Mouse (Mus musculus) ovary, postnatal 10 days (tissue): ENCODE results near the gene Spag17.
"Not testable (repeated sequence)": the region's sequence is repeated elsewhere in the genome, so short reads cannot be mapped to it uniquely, and the experiment has no call there.

ENCODE experiments used
- DNase-seq: peaks from one replicate; pipeline ENCODE4 v3.0.0; 2022; ENCODE audit warnings: low spot score

Gene Spag17

DNA sequence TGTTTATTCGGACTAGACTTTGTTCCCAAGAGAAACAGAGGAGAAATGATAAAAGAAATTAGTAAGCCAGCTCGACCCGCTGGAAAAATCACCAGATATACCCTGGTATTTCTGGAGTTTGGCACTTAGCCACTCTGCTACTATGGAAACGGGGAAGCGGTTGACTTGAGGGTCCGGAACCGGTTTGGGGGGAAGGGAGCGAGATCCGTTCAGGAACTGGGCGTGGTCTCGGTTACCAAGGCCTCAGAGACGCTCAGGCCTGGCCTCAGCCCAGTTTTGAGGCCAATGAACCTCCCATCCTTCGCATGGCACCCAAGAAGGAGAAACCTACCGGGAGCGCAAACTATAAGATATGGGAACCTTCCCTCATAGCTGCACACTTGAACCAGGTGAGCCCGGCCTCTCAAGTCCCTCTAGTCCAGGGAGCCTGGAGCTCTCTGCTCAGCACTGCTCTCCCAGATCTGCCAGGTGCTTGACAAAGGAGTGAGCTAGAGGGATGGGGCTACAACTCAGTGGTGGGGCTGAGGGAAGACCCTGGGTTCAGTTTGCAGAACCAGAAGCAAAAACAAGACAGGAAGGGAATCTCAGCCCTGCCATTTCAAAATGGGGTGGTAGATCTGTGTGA is at the start of gene Spag17:
Gene Spag17 (plus strand): TSS at position 220 of the 625 bp plus-strand sequence.
- DNase-seq: no peak

DNA sequence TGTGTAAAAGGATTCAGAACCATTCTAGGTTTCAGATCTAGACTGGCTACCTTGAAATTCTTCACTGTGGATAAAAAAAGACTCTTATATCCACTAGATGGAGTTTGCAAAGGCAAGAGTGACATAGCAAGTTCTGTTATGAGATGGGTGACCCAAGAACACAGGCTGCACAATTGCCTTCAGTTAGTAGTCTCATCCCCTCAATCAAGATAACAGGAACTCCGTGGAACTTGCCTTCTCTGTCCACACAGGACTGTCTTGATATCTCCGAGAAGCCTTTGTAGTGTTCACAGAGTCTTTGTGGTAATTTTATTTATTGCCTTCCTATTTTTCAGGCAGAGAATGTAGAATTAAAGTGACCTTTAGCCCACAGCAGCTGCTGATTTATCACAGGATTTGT is 42.9 kb upstream of the Spag17 start:
- no peak for DNase-seq

DNA sequence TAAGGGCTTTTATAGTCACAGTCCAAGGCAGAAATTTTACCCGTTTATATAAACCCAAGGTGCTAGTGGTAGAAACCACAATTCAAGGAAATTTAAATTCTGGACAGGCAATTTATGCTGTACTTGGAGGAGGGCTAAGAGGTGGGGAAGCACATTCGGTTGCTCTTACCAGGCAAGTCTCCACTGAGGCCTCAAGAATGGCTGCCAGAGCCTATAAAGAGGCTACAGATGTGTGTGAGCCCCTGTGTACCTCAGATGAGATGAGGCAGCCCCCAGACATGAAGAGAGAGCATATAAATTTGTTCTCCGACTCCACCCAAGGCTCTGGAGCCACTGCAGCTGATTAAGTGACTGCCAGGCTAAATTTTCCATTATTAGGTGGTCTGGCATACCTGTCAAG is 42.4 kb upstream of the Spag17 start:
- DNase-seq: no peak

DNA sequence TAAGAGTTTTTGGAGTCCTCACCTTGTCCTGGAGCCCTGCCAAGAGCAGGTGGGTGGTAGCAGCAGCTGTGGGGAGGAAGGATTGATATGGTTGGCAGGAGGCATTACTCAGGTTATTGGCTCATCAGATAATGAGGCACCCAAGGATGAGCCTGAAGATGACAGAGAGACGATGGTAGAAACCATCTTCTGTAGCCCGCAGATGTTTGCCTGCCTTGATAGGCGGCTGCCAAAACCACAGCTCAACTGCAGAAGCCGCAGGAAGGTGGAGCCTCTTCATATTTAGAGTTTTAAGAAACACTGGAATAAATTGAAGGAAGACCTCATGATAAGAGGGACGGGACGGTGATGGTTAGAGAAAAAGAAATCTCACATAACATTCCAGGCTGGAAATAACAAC is 42.0 kb upstream of the Spag17 start:
- DNase-seq: no peak

DNA sequence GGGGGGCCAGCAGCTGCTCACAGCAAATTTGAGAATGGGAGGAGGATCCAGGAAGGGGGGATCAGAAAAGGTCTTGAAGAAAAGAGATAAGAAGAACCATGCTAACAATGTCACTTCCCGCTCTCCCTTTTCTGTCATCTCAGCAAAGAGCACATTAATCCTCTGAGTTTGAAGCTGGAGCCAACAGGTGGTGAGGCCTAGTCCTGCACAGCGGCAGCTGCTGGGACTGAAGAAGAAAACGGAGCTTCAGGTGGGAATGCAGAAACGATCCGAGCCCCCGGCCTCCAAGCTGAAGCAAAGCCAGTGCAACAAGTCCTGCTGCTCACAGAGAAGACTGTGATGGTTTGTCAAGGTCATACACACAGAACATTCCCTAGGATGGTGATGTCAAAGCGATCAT is 34.3 kb upstream of the Spag17 start:
- no peak for DNase-seq

DNA sequence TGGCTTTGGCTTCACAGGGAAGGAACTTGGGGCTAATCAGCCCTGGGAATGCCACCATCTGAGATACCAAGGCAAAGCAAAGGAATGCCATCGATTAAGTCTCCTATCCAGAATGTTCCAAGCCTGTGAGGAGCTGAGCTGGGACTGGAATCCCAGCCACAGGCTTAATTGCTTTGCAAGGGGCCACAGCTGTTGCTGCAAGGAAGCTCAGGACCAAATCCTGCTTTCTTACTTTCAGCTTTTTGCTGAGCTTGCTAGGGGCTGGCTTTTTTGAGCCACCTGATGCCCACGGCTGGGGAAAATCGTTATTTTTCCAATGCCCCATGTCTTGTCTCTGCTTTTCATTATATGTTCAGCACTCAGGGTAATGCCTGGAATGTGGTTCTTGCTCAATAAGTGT is 30.6 kb upstream of the Spag17 start:
- no peak for DNase-seq

DNA sequence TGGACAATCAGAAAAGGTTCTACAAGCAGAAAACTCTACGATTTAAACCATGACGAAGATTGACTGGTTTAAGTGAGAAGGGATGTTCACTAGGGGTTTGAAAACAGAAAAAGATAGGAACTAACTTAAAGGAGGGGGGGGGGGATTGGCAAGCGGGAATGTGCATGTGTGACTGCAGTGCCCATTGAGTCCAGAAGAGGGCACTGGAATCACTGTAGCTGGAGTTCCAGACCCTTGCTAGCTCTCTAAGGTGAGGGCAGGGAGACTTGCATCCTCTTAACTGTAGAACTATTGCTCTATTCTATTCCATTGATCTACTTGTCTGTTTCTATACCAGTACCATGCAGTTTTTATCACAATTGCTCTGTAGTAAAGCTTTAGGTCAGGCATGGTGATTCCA is 26.3 kb upstream of the Spag17 start:
- DNase-seq: no peak

DNA sequence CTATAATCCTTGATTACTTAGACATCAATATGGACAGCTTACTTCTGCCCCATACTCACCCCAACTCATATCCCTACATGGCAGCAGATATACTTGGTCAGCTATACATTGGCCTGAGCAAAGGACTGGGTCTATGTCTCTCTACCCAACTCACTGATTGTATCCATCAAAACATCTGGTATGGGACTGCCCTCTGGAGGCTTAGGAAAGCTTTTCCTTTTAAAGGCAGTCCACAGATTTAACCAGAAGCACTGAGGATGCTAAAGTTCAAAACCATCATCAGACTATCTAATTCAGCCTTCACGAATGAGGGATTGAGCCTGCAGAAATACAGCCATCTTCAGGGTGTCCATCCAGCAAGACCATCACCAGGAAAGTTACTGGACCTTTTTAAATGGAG is 20.5 kb upstream of the Spag17 start:
- no peak for DNase-seq

DNA sequence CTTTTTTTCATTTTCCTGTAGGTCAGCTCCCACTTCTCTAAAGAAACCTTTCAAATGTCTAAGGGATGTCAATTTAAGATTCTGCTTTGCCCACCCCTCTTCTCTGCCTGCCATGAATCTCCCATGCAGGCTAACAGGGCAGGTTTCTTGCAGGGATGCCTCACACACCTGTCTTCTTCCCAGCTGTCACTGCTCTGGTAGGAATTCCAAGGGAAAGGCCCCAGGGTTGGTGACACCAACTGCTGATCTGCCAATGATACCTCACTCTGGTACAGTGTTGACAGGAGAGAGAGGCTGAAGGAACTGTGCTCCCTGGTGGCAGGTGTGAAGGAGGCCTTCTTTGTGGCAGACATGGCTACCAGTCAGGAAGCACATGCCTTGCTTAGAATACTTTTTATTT is 10.1 kb upstream of the Spag17 start:
- no peak for DNase-seq

DNA sequence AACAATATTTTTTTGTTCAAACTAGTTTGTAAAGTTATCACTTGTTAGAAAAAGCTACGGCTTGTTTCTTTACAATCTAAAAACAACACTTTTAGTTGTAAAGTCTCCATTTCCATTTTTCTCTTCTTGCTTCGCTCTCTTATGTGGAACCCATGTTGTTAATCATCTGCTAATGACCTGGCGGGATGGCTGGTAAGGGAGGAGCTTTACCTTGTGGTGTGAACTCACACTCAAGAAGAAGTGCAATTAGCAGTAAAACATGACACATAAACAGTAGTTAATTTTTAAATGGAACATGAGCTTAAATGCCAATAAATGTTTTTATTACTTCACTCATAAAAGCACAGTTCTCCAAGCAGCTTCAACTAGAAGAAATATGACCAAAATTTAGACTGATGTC is 3.7 kb upstream of the Spag17 start:
- DNase-seq: no peak

DNA sequence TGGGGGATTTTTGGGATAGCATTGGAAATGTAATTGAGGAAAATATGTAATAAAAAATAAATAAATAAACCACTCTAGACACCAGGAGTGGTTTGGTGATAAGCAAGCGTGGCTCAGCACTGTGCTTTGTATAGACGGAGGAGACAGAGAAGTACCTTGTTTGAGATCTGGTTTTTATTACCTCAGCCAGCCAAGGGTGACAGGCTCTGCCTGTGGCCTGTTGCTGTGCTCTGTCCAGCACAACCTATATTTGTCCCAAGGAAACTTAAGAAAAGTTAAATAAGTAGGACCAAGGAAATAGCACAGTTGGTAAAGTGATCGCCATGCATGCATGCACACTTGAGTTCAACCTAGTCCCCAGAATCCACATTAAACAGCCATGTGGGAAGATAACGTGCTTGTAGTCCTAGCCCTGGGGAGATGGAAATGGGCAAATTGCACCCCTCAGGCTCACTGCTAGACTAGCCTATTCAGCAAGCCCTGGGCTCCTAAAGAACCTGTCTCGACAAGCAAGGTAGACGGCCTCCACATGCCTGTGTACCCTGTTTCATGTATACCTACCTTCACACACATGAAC is 1.1 kb upstream of the Spag17 start:
- no peak for DNase-seq

DNA sequence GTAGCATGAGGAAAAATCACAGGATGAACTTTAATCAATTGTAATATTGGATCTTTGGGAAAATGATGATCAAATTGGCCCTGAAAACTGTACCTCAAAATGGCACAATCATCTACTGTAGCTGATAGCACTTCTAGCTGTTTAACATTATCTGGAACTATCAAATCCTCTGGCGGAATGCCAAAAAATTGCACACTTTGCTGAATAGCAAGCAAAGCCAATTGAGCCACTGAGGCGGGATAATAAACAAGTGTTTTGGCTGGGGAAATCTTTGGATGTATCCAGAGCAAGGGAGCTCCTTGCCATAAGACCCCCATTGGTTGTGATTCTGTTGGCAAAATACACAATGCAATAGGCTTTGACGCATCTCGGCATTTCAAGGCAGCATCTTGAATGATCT is 9.5 kb downstream of the Spag17 start:
- DNase-seq: not testable (repeated sequence)

DNA sequence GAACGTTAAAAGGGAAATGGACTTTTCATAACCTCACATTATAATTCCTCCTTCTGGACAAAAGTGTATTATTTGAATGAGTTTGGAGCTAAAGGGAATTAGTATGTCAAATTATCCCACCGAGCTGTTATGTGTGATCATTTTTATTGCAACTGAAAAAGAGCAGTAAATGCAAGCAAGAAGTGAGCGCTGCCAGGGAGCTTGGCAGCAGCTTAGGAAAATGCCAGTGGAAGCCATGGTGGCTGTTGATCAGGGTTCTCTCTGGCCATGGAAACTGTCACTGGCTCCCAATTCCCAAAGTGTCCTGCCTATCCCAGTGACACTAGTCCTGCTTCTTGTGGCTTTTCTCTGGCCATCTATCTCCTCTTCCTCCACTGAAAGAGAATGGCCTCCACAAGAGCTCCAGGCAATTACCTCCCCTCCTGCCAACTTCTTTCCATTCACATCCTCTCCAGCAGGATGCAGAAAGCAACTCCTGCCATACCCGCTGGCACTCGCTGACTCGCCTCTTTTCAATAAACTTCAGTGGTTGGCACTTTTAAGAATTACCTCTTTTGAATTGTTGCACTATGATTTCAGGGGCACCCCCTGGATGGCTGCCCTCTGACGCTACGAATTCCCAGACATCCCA is 28.7 kb downstream of the Spag17 start:
- no peak for DNase-seq

DNA sequence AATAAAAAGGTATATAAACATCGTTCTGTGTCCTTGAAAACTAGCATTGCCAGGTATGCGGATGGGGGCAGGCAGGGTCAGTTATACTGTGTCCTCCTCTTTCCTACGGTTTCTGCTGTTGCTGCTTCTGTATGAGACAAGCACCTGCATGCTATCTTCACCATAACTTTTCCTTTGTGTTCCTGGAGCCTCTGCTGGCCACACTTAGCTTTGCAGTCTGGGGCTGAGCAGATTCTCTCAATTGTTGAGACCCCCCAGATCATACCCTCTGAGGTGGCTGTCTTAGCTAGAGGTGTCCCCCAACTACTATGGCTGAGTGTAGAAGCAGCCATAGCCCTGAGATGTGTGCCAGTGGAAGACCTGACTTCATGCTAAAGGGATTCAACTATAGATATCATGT is 37.7 kb downstream of the Spag17 start:
- DNase-seq: no peak

DNA sequence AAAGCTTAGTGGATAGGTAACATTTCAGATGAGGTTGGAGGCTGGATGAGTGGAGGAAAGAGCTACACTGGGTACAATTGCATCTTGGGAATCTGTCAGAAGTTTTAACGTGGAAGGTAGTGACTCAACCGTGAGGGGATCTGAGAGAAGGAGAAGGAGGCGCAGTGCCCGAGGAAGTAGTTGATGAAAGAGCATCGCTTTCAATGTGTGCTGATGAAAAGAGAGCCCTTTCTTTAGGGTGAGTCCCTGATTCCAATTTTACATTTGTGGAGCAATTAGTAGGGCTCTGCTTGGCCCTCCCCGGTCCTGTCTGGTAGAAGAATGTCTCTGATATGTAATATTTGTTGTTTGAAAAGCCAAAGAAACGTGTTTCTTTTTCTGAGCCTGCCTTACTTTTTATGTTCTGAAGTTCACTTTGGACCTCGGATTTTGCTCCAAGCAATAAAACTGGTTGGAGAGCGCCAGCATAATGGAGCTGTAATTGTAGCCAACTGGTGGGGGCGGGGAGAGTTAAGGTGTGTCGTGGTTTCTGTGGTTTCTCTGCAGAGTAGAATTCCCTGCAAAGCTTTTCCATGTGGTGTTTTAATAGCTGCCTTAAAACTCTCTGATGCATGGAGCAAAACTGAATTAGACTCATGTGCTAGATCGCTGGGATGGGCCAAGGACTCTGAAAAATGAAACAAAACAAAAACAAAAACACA is 45.9 kb downstream of the Spag17 start:
- no peak for DNase-seq

DNA sequence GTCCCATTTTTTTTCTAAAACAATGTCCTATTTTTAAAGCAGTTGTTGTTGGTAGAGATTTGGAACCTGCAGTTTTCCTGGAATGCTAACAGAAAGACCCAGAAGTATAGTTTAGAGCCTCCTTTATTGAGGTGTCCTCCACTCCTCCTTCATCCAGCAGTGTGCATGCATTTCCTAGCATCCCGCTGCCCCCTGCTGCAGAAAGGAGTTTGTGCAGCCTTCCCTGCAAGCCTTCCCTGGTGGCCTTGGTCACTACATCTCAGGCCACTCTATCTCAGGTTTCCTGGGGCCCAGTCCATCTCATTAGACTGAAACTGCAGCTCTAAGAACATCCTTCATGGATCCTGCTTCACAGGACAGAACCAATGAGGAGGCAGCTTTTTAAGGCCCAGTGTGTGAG is 51.0 kb downstream of the Spag17 start:
- no peak for DNase-seq

DNA sequence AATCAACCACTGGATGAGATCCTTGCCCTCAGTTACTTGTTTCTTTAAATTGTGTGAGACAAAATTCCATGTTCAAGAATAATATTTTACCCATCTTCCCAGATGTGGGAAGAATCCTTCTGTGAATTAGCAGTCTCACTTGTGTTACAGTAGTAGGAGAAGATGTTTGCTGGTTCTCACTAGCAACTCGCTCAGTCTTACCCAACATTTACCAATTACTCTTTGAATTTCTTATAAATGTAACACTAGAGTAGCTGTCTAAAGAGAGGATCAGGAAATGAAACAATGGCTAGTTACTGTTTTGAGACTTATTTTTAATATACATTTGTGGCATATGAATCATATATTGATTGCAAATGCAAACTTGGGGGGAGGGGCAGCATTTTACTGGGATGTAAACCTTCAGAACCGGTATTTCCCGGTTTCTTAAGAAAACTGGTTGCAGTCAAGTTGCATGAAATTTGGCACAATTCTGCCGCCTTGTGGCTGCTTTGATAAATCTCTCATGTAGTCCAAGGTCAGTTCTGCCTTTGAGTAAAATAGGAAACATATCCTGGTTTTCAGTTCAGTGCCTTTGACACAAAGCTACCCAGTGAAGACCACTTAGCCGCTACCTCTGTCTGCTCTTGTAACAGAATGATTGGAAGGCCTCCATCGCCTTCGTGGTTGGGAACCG is 53.5 kb downstream of the Spag17 start:
- DNase-seq: peak; percentile 16

DNA sequence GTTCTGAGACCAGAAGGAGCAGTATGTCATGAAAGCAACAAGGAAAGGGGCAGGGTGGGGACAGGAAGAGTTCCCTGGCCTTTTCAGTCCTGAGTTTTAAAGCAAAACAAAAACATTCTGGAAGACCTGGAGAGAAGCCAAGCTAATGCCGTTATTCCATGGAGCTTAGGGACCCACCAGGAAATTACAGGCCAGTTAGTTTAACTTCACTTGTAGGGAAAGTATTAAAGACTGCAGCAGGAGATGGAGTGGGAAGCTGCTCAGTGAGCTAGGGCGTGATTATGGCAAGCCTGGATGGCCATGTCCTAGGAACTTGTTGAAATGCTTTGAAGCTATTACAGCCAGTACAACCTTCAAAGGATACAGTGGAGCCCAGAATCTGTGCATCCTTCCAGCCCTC is 60.0 kb downstream of the Spag17 start:
- DNase-seq: no peak

DNA sequence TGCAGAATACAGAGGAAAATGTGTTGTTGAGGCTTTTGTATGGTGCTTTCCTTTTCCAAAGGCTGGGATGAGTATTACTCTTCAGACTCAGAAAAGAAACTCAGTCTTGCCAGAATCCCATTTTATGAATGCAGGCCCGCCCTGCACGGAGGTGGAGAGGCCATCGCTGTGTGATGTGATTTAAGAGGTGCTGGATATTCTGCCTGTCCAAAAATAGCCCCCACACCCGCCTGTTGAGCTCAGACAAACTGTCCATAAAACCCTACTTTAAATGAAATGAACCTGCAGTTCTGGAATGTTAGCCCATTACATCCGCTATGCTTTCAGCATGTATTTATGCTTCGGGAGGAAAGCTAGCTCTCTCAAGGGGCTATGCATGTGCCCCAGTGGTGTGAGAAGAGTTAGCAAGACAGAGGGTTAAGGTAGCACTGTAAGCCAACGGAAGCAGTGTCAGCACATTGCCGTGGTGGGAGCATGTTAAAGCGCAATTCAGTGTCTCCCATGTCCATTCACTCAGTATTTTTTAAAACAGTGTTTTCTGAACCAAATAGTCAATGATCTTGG is 68.9 kb downstream of the Spag17 start:
- no peak for DNase-seq

DNA sequence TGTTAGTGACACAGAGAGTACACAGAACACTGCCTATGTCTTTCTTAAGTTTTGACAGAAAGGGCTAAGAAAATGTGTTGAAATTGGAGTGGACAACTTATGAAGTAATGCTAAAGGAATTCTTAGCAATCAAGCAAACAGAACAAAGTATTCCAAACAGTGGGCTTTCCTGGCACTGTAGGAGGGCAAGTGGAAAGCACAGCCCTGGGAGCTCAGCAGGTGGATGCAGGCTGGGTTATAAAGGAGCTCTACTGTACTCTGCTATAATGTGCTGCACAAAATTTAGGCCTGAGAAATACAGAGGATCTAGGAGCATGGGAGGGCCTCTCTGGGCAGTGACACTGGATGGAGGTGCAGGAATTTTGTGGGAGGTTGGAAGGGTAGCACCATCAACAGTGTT is 71.3 kb downstream of the Spag17 start:
- DNase-seq: no peak

DNA sequence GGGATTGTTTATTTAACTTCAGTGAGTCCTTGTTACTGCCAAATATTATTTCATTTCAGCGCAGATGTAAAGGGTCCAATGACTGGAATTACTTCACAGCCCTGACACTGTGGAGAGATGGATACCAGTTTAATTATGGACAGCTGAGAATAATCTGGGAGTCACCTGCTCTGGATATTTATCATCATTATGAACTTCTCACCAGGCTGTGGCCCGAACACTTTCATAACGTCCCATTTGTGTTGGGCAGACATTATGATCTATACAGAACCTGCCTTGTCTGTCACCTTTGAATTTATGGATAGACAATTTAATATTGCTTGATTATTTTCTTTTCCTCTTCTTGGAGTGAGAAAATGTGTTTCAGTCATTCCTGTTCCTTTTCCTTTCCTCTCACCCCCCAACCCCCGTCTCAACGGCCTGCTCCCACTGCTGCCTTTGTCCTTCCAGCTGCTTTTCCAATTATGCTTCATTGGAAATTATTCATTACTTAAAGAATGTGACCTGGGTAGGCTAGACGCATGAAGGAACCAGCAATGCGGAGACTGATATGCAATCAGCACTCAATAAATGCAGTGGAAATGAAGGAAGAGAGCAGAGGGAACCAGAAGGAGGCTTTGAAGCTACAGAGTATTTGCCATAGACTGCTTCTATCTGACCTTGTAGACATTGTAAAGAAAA is 74.7 kb downstream of the Spag17 start:
- DNase-seq: no peak

DNA sequence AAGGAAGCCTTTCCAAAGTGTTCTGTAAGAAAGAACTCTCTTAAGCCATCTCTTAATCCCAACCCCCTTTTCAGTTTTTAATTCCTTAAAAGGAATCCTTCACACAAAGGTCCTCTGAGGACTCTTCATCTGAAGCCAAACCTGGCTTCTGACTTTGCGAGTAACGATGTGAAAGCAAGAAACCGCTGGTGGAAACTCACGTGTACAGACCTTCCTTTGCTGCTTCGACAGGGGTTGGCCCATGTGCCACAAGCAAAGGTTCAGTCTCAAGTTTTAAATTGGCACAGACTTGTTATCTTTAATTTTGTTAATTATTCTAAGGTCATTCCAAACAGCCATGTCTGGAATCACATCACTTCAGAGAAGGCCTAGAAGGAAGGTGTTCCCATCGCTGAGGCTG is 79.1 kb downstream of the Spag17 start:
- DNase-seq: no peak
